Mouse (Mus musculus) small intestine, adult 2 months (tissue): Measurements from ENCODE around the gene Ccdc163.

Experiments used
- CTCF ChIP-seq: fragments of 200-500 bp; IDR thresholded peaks from 2 replicates; pipeline ENCODE4 v1.5.1; 2012; ENCODE audit warnings: low read depth, mild to moderate bottlenecking, control low read depth, inconsistent platforms, low read length, moderate library complexity, mixed read lengths; ENCODE audit not compliant: insufficient replicate concordance, insufficient read length; ENCODE audit errors: extremely low read depth
- POLR2A ChIP-seq: fragments of 200-500 bp; IDR thresholded peaks from 2 replicates; pipeline ENCODE4 v1.6.1; 2012; ENCODE audit warnings: low read depth, mild to moderate bottlenecking, control low read depth, inconsistent platforms, low read length, moderate library complexity

- no peak for TF ChIP-seq POLR2A
- TF ChIP-seq CTCF = no peak
Measured at GRCm38 (mm10) chr4:116721098-116721628, 12.9 kb downstream of the Ccdc163 start.
